Mouse (Mus musculus): ENCODE data around the gene Gm47969.
"Not testable (repeated sequence)": the region's sequence is repeated elsewhere in the genome, so short reads cannot be mapped to it uniquely, and the experiment has no call there.

GRCm38 (mm10) chr1:83000306-83000705 lies 44.4 kb upstream of the Gm47969 start, which contains the start of gene Gm47959:
- TF ChIP-seq POLR2A (IDR thresholded peaks at IDR 0.05; ENCODE audit: control insufficient read depth, low read depth, low read length); CTCF (IDR thresholded peaks at IDR 0.05; ENCODE audit: control insufficient read depth, insufficient read depth, insufficient replicate concordance, low read depth, low read length): not testable (repeated sequence)
